Mouse (Mus musculus): ENCODE measurements at regions not wholly inside any gene's neighbourhood (a gene's known extent, or its start where the extent isn't known, plus 50 kb on each side); places are given as distances from the start of the nearest gene placed in this dataset.

GRCm38 (mm10) chr3:105374836-105375235 is 77.3 kb upstream of the Kcnd3 start:
- TF ChIP-seq CTCF (IDR thresholded peaks at IDR 0.05; ENCODE audit: borderline replicate concordance, insufficient read depth, low read length) (no peak), POLR2A (IDR thresholded peaks at IDR 0.05; ENCODE audit: low read depth, low read length) (no peak)
